Mouse (Mus musculus) stomach, postnatal 0 days (tissue): ENCODE measurements around the gene 4930562C15Rik.
A peak's percentile ranks its signal among the peaks of the same experiment; 100 is the strongest.

Source experiments
- CTCF ChIP-seq: IDR thresholded peaks from 2 replicates; pipeline ENCODE4 v1.5.1; 2016; ENCODE audit warnings: antibody characterized with exemption, low read depth, mild to moderate bottlenecking, moderate library complexity
- EP300 ChIP-seq: optimal IDR thresholded peaks from 2 replicates; pipeline ENCODE3; 2016; ENCODE audit warnings: antibody characterized with exemption

DNA sequence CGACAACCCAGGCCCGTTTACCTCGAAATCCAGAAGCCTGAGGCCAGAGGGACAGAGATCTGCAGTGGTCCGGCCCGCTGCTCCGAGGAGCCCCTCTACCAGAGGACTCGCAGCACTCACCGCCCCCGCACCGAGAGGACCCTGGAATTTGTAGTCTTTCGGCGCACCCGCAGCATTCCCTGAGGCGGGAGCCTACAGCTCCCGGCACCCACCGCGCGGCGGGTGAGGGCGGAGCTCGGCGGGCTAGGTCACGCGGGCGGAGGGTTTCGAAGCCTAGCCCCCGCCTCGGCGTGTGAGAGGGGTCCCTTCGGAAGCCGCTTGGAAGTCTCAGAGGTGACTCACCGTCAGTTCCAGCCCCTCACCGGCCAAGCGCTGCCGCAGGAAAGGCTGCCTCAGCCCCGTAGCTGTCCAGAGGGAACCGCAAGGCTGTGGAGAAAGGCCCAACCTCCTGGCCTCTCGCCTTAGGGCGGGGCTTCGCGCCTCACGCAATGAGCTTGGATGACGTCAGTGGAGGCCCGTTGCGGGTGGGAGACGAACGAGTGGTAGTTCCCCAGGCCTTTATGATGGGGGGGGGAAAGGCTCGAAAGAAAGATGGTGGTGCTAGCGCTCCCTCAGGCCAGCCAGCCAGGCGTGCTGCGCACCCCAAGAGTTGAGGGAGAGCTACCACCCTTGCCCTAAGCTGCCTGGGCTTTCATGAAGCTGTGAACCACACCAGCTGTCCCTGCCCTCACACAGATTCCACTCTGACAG is 45.2 kb upstream of the 4930562C15Rik start, which contains the start of gene Cdip1:
- TF ChIP-seq EP300 (no peak), CTCF (peak; percentile 15; the same call in 1 of the 2 replicates)
